Mouse (Mus musculus) limb, embryonic 14.5 days (tissue): Measurements from ENCODE around the gene Rflna. TPM values are rescaled to one million over a fixed set of nuclear protein-coding genes. Genes with fewer than 3 reads are reported as not detected.

Source experiments
- ATAC-seq: fragments of 200-750 bp; cut with Nextera tagmentation; 2 replicates; pipeline ENCODE4 v1.8.0; 2017; ENCODE audit warnings: low read depth, moderate number of reproducible peaks, moderate TSS enrichment; ENCODE audit not compliant: low FRiP score
- DNase-seq: peaks from one replicate; pipeline ENCODE4 v3.0.0-alpha.2; 2015; ENCODE audit warnings: low spot score
- H3K27ac ChIP-seq: fragments of 300-500 bp; sonication (generic); replicated peaks from 2 replicates; pipeline ENCODE4 v1.5.1; 2014; ENCODE audit warnings: low read depth, mild to moderate bottlenecking, low read length, moderate library complexity, mixed read lengths
- H3K27me3 ChIP-seq: fragments of 300-500 bp; sonication (generic); 2 replicates; pipeline ENCODE4 v1.6.1; 2014; ENCODE audit warnings: low read length, mixed read lengths; ENCODE audit not compliant: control insufficient read depth, insufficient read depth
- H3K36me3 ChIP-seq: fragments of 300-500 bp; sonication (generic); 2 replicates; pipeline ENCODE4 v1.6.1; 2014; ENCODE audit warnings: mild to moderate bottlenecking, low read length, moderate library complexity, mixed read lengths; ENCODE audit not compliant: control insufficient read depth, insufficient read depth
- H3K4me1 ChIP-seq: fragments of 300-500 bp; sonication (generic); 2 replicates; pipeline ENCODE4 v1.6.1; 2014; ENCODE audit warnings: antibody characterized with exemption, low read length, mixed read lengths; ENCODE audit not compliant: control insufficient read depth, insufficient read depth
- H3K4me2 ChIP-seq: fragments of 300-500 bp; sonication (generic); replicated peaks from 2 replicates; pipeline ENCODE4 v1.6.1; 2014; ENCODE audit warnings: low read depth, mild to moderate bottlenecking, low read length, moderate library complexity; ENCODE audit not compliant: severe bottlenecking
- H3K4me3 ChIP-seq: fragments of 300-500 bp; sonication (generic); replicated peaks from 2 replicates; pipeline ENCODE4 v1.5.1; 2014; ENCODE audit warnings: low read length
- H3K9ac ChIP-seq: fragments of 300-500 bp; sonication (generic); 2 replicates; pipeline ENCODE4 v1.6.1; 2014; ENCODE audit warnings: mild to moderate bottlenecking, low read depth, low read length, moderate library complexity; ENCODE audit not compliant: severe bottlenecking
- H3K9me3 ChIP-seq: fragments of 300-500 bp; sonication (generic); 2 replicates; pipeline ENCODE4 v1.6.1; 2016; ENCODE audit warnings: low read length; ENCODE audit not compliant: control insufficient read depth
- POLR2A ChIP-seq: fragments of 200-500 bp; IDR thresholded peaks from 2 replicates; pipeline ENCODE4 v1.8.0; 2012; ENCODE audit warnings: inconsistent platforms, mild to moderate bottlenecking, moderate library complexity, borderline replicate concordance; ENCODE audit not compliant: insufficient read depth, insufficient read length; ENCODE audit errors: extremely low read depth
- WGBS: fragments of 180-500 bp; shearing (Covaris S2); extraction: QIAGEN DNeasy Blood & Tissue Kit; methylation state at CpG from one replicate; pipeline ENCODE4 v1.1.7; 2014; 5-methylcytosine and 5-hydroxymethylcytosine counted together
- polyA plus RNA-seq, 2 experiments: library from polyadenylated mRNA; depleted of rRNA in 1 of 2; stranded (reverse) in 1 of 2; unstranded in 1 of 2; fragments of >200 nt; fragmentation: Nextera tagmentation in 1 of 2; extraction: Ambion mirVana in 1 of 2; gene quantifications; 2 replicates each; pipeline versions ENCODE4 v1.2.1 to v1.2.3; 2012 to 2014

Rflna gene
- polyA plus RNA-seq, 2 experiments = 47.4 to 107 TPM

GRCm38 (mm10) chr5:124961433-124961832 is 41.6 kb upstream of the Rflna start:
- Histone ChIP-seq H3K27me3 (no peaks in the 10 kb centered on the region), H3K4me1 (peaks cover 41% of the 10 kb centered on the region), H3K4me3 (no peak overlapping the region), H3K4me2 (no peak overlapping the region), H3K36me3 (no peaks in the 10 kb centered on the region), H3K27ac (no peak overlapping the region), H3K9me3 (peaks cover 7% of the 10 kb centered on the region; the same call in 1 of the 2 replicates), H3K9ac (no peak overlapping the region)
- ATAC-seq = no peak
- no peak for TF ChIP-seq POLR2A
- WGBS = 83% methylated on average over 8 of the region's 8 CpGs
- DNase-seq = no peak

GRCm38 (mm10) chr5:124962761-124963160 is 40.3 kb upstream of the Rflna start:
- no peak for TF ChIP-seq POLR2A
- 61% methylated on average over 7 of the region's 7 CpGs for WGBS
- H3K4me3 ChIP-seq = no peak overlapping the region
- H3K36me3 ChIP-seq = no peaks in the 10 kb centered on the region
- ATAC-seq (no peak), DNase-seq (no peak)
- H3K9ac ChIP-seq = no peak overlapping the region
- H3K27ac ChIP-seq = 0 out of 2 replicates have a peak overlapping the region, but pooled peaks have one; percentile 78
- peaks cover 44% of the 10 kb centered on the region for H3K4me1 ChIP-seq
- no peaks in the 10 kb centered on the region for H3K27me3 ChIP-seq
- no peak overlapping the region for H3K4me2 ChIP-seq
- peaks cover 7% of the 10 kb centered on the region; the same call in 1 of the 2 replicates for H3K9me3 ChIP-seq

GRCm38 (mm10) chr5:124963806-124964672 is 39.0 kb upstream of the Rflna start:
- Histone ChIP-seq H3K4me3 (no peak overlapping the region), H3K9ac (0 out of 2 replicates have a peak overlapping the region, but pooled peaks have one; percentile 4), H3K36me3 (no peaks in the 10 kb centered on the region)

GRCm38 (mm10) chr5:124966622-124967332 is 36.2 kb upstream of the Rflna start:
- H3K36me3 ChIP-seq = no peaks in the 10 kb centered on the region
- no peaks in the 10 kb centered on the region for H3K9me3 ChIP-seq
- no peak overlapping the region for H3K4me2 ChIP-seq
- 0 out of 2 replicates have a peak overlapping the region, but pooled peaks have one; percentile 12 for H3K9ac ChIP-seq
- H3K4me3 ChIP-seq = no peak overlapping the region
- H3K27ac ChIP-seq = peak overlapping the region; percentile 67
- H3K4me1 ChIP-seq = peaks cover 34% of the 10 kb centered on the region
- H3K27me3 ChIP-seq = no peaks in the 10 kb centered on the region
- DNase-seq (peak; percentile 61), ATAC-seq (peak; percentile 62)
- 58% methylated on average over 14 of the region's 14 CpGs for WGBS
- TF ChIP-seq POLR2A = no peak

More at GRCm38 (mm10) chr5:124963806-124964672, 39.0 kb upstream of the Rflna start:
- peaks cover 44% of the 10 kb centered on the region for H3K4me1 ChIP-seq
- H3K4me2 ChIP-seq = peak overlapping the region; percentile 16
- peaks cover 3% of the 10 kb centered on the region; the same call in 1 of the 2 replicates for H3K9me3 ChIP-seq
- H3K27ac ChIP-seq = peak overlapping the region; percentile 78
- DNase-seq (peak; percentile 84), ATAC-seq (peak; percentile 53)
- 53% methylated on average over 22 of the region's 22 CpGs for WGBS
- 0 out of 2 replicates have a peak, but pooled peaks have one; percentile 16 for TF ChIP-seq POLR2A
- no peaks in the 10 kb centered on the region for H3K27me3 ChIP-seq

- no peak overlapping the region for H3K4me2 ChIP-seq
- no peaks in the 10 kb centered on the region for H3K36me3 ChIP-seq
- H3K27me3 ChIP-seq = no peaks in the 10 kb centered on the region
- no peak for ATAC-seq
- H3K4me1 ChIP-seq = peaks cover 16% of the 10 kb centered on the region
- no peaks in the 10 kb centered on the region for H3K9me3 ChIP-seq
- WGBS = 26% methylated on average over 8 of the region's 8 CpGs
- no peak for TF ChIP-seq POLR2A
- no peak overlapping the region for H3K4me3 ChIP-seq
- H3K27ac ChIP-seq = peak overlapping the region; percentile 3; the same call in 1 of the 2 replicates
- DNase-seq = no peak
- no peak overlapping the region for H3K9ac ChIP-seq
These were observed 33.2 kb upstream of the Rflna start for GRCm38 (mm10) chr5:124969790-124970189.
